Mouse (Mus musculus): ENCODE data around the gene Enpp4.

Enpp4 gene

DNA sequence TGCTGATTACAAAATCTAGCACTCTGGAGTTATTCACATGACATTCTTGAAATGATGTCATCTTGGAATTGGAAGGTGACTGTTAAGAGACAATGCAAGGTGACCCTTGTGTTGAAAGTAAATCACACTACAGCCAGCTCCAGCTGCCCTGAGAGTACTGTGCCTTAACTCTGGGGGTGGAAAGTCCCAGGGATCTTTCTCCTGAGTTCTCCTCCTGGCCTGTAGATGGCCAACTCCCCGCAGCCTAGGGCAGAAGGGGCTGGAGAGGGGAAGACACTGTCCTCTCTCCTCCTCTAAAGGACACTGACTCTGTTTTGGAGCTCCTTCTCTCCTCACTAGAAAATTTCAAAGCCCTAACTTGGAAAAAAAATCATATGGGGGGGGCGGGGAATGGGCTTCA is 14.1 kb downstream of the Enpp4 start:
- no peak for DNase-seq (ENCODE audit: low spot score in 2 of 2)

DNA sequence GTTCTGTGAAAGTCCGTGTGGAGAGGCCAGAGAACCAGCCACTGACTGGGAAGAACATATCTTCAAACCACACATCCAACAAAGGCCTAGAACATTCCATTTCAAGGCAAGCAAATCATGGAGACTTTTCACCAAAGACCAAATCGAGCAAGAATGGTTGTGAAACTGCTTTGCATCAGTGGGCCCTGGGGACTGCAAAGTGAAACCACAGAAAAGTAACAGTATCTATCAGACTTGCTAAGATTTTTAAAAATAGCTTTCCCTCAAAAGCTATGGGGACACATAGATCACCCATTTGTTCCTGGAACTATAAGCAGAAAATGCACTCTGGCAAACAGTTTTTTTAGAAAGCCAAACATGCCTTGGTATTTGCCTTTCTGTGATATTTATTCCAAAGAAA is 14.7 kb downstream of the Enpp4 start:
- DNase-seq (ENCODE audit: low spot score in 2 of 2), result no peak

DNA sequence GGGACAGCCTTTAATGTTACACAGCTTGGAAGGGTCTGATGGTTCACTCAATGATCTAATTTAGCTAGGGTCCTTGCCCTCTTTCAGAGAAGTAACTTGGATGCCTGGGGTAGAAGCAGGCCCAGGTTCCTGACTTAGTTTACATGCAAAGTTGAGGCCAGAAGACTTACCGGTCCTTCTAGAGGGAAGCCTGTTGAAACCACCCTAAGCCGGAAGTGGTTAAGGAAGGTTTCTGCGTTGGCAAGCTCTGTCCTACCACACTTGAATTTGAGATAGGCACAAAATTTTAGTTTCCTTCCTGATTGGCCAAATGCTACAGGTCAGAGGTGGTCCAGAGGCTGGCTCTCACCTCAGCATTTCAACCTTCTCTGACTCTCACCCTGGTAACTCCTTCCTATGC is 17.4 kb downstream of the Enpp4 start:
- DNase-seq (ENCODE audit: low spot score in 2 of 2), result no peak

DNA sequence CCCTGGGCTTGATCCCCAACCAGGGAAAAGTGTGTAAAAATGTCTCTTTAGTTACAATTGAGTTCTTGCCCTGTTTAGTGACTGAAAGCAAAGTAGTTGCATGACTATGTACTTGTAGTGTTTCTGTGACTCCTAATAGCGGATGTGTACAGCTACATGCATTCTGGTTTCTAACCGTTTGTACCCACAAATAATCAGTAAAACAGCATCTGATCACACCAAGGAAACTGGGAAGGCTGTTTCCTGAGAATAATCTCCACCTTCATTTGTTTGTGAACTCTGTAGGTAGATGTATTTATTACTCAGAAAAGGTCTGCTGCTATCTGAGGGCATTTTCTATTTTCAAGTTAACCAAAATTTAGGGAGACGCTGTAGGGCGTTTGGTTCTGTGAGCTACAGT is 22.5 kb downstream of the Enpp4 start:
- DNase-seq (ENCODE audit: low spot score in 2 of 2), result no peak

DNA sequence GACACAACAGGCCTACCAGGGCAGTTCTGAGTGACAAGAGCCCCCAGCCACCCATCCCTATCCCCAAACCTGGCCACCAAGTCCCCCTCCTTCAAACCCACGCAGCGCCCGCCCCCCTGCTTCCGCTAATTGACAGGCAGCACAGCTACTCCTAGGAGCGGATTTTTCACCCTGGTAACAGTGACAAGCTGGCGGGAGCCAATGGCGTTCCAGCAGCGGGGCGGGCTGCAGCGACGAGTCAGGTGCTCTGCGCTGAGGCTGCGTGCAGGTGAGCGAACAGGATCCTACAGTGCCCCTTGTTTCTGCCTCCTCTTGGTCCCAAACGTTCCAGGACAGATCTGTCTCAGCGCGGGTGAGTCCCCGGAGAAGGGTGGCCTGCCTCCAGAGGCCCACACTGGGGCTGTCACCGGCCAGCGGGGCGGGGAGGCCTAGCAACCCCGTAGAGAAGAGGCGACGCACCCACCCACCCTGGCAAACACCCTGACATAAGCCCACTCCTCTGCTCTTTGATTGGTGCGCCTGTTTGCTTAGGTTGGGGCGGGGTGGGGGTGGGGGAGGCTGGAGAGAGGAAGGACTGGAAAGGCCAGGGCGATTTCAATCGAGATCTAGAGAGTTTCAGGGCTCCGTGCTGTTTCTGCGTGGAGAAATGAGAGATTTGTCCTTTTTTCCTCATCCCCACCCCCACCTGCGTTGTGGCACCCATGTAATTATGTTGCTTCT is 26.8 kb downstream of the Enpp4 start, which contains the start of gene Enpp5:
Enpp5 (plus strand) TSS at position 183 of the 720 bp plus-strand sequence.
- peak; percentile 86 for DNase-seq (ENCODE audit: low spot score in 2 of 2)

DNA sequence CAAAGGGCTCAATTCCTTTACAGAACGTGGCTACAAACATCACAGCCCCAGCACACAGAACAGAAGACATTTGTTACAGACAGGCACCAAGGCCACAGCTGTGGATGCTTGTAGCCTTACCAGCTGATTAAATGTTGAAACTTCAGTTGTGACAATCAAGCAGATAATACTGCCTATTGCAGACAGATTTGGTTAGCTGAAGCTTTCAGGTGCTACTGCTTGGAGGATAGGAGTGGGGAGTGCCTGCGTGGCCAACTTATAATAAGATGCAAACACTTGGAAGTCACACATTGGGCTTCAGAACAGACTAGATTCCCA is 27.8 kb downstream of the Enpp4 start:
- DNase-seq (ENCODE audit: low spot score in 2 of 2), result no peak

DNA sequence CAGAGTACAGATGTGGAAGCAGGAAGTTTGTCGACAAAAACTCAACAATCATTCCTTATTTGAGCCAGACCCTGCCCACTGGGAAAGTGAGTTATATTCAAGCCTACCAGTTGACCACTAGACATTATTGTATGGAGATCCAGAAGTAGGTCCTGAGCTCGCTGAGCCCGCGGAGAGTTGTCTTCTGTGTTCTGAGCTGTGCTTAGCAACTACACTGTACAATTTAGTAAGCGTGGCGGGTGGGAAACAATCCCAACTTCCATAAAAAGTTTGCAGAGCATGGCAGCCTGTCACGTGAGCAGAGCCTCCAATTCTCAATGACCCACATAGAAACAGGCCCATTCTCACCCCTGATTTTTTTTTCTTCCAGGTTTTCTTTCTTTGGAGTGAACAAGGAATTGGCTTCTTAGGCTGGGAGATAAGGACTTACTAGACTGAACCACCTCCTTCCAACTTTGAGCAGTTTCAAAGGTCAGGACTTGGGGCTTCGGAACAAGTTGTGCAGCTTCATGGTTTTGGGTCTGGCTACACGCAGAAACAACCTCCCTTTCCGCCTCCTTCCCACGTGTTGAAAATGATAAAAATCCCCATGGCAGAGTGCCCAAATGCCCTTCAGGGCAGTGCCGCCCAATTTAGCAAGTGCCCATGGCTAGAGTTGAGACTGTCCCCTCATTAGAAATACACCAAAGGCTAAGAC is 28.3 kb downstream of the Enpp4 start:
- no peak for DNase-seq (ENCODE audit: low spot score in 2 of 2)

DNA sequence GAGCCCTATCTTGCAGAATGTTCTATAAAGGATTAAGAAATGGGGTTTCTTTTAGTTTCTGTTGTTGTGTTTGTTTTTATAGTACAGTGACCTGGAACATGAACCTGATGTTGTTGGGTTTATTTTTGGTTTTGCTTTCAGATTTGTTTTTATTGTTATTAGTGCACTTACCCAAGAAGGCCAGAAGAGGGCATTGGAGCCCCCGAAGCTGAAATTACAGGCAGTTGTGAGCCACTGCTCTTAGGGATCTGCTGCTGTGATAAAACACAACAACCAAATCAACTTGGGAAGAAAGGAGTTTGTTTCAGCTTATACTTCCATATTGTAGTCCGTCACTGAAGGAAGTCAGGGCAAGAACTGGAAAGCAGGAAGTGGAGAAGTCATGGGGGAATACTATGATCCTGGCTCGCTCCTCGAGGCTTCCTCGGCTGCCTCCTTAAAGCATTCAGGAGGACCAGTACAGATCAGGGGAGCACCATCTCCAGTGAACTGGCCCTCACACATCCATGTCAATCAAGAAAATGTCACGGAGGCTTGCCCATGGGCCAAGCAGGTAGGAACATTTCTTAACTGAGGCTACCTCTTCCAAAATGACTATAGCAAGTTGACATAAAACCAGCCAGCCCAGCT is 29.4 kb downstream of the Enpp4 start:
- DNase-seq (ENCODE audit: low spot score in 2 of 2), result no peak

DNA sequence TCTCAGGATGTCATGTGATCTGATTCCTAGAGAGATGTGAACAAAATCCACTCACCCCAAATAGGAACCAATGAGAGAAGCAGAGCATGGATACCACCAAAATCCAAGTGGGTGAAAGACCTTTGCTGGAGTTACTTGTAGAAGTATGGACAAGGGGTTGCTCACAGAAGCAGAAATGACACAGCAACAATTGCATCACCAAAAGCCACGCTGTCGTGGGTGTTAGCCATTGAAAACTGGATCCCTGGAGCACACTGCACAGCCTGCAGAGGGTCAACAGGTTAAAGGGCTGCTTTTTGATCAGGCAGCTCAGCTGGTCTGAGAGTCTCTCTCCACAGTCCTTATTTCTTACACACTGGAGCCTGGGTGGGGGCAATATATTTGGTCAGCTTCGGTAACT is 30.0 kb downstream of the Enpp4 start:
- DNase-seq (ENCODE audit: low spot score in 2 of 2), result no peak

DNA sequence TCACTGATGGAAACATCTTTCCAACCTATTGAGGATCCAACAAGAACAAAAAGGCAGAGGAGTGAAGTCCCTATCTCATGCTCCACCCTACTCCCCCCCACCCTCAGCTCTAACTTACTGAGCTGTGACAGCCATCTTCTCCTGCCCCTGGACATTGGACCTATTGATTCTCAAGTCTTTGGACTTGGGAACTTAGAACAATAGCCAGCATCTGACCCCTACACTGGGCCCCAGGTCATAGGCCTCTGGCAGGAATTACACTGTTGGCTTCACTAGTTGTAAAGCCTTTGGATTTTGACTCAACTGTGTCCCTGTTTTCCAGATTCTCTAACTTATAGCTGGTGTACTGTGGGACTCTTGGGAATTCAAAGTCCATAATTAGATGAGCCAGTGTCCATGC is 33.9 kb downstream of the Enpp4 start:
- no peak for DNase-seq (ENCODE audit: low spot score in 2 of 2)

DNA sequence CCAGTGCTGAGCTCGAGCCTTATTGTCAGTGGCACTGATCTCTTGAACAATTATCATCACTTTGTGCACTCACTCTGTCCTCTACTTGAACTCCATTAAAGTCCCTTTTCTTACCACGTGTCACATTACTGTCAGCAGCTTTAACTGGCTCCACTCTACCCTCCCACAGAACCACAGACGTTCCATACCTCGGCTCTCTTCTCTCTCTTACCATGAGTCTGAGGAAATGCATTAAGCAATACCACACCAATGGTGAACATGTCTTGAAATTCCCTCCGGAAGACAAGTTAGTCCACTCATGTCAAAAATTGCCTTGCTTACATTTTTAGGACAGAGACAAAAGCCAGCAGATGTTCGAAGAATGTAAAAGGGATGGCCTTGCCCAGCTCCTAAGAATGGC is 36.7 kb downstream of the Enpp4 start:
- DNase-seq (ENCODE audit: low spot score in 2 of 2), result no peak

DNA sequence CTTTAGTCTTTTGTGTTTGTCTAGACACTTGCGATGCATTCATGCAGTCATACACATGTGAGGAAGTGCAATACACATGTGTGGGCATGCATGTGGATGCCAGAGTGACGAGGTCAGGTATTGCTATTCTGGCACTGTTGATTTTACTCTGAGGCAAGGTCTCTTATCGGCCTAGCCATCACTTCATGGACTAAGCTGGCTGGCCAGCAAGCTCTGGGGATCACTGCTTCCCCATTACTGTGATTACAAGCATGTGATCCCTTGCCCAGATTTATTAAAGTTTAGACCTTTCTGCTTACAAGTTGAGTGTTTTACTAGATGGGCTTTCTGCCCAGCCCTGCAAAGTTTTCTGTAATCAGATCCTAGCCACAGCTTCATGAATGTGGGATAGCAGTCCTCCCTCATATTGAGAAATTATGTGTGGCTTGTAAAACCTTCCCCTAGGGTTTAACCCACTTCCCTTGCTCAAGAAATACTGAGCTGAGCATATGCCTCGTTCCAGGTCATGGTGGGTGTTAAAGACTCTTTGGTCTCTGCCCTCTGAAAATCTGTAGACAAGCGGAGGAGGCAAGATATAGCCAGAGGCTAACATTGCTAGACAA is 44.2 kb downstream of the Enpp4 start:
- DNase-seq (ENCODE audit: low spot score in 2 of 2), result no peak

DNA sequence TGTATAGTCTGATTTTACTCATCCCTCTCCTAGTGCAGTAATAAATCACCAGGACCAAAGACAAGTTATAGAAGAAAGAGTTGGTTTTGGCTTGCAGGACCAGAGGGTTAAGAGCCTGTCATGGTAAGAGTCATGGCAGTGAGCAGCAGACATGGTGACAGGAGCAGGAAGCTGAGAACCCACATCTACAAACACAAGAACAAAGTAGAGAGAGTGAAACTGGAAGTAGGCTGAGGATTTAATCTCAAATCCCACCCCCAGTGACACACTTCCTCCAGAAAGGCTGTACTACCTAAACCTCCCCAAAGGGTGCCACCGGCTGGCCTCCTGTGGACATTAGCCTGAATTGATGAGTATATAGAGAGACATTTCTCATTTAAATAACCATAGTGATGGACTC is 44.8 kb downstream of the Enpp4 start:
- DNase-seq (ENCODE audit: low spot score in 2 of 2), result no peak

DNA sequence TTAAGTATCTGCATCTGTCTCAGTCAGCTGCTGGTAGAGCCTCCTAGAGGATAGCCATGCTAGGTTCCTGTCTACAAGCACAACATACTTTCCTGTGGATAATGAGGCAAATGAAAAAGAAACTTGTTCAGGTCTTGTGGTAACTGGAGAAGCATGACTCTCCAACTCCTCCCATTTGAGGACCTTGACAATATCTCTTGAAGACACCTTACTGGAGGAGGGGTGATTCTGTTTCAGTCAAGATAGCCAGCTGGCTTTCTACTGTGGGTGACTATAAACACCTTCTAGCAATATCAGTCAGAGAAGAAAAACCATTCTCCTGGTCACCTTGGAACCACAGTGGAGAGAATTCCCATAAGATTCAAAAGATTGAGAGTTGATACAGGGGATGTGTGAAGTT is 47.5 kb downstream of the Enpp4 start:
- DNase-seq (ENCODE audit: low spot score in 2 of 2), result no peak

DNA sequence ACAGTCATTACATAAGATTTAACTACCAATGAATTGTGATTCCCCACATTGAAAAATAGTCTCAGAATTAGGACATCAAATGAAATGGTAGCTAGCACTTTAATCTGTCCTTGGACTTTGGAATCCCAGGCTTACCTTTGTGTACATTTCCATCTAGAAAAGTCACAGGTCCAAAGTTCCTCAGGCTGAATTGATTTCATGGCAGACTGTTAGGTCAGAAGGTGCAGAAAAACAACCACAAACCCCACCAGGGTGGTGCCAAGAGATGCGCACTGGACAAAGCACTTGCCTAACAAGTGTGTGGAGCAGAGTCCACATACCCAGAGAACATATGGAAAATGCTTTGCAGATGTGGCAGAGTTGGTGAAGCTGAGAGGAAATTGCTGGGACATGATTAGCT is 48.5 kb downstream of the Enpp4 start:
- DNase-seq (ENCODE audit: low spot score in 2 of 2), result no peak

DNA sequence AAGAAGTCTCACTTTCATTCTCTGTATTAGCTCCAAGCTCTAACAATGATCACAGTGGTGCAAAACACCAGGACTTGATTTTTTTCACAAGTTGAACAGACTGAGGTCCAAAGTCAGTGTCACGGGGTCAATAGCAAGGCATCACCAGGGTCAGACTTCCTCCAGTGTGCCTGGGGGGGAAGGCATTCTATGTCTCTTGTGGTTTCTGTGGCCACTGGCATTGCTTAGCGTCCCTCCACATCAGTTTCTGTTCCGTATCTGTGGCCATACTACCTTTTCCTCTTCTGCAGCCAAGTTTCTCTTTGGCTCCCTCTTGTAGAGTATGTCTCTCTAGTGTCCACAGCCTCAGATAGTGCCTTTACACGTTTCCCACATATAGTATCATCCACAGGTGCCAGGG is 52.2 kb downstream of the Enpp4 start:
- DNase-seq (ENCODE audit: low spot score in 2 of 2), result no peak
